Mouse (Mus musculus): Measurements from ENCODE around the gene Tmem120b.

GRCm38 (mm10) chr5:123035089-123035488 is 33.1 kb upstream of the Tmem120b start:
- TF ChIP-seq CTCF (IDR thresholded peaks at IDR 0.05; ENCODE audit: control insufficient read depth, insufficient read depth, insufficient read length) = no peak
- no peak for TF ChIP-seq FOSL1 (IDR thresholded peaks at IDR 0.05; ENCODE audit: insufficient read depth, low read length, poor library complexity, severe bottlenecking)
